Mouse (Mus musculus): ENCODE measurements around the gene Pgpep1.

The Pgpep1 gene

GRCm38 (mm10) chr8:70689892-70690390 lies 29.8 kb upstream of the Pgpep1 start:
- peak; percentile 34 for DNase-seq

- DNase-seq, result no peak
Observed at GRCm38 (mm10) chr8:70688136-70688535, 27.9 kb upstream of the Pgpep1 start.

- peak; percentile 83 for DNase-seq
Observed at GRCm38 (mm10) chr8:70687576-70687975, 27.4 kb upstream of the Pgpep1 start.

GRCm38 (mm10) chr8:70684291-70684690 lies 24.1 kb upstream of the Pgpep1 start:
- DNase-seq, result no peak

GRCm38 (mm10) chr8:70682692-70683091 lies 22.5 kb upstream of the Pgpep1 start:
- DNase-seq, result no peak

GRCm38 (mm10) chr8:70682193-70682592 lies 22.0 kb upstream of the Pgpep1 start:
- DNase-seq, result no peak

GRCm38 (mm10) chr8:70681410-70681809 lies 21.2 kb upstream of the Pgpep1 start:
- no peak for DNase-seq

GRCm38 (mm10) chr8:70680039-70680438 lies 19.9 kb upstream of the Pgpep1 start:
- DNase-seq, result peak; percentile 80

- DNase-seq, result no peak
Observed at GRCm38 (mm10) chr8:70679404-70679803, 19.2 kb upstream of the Pgpep1 start.

GRCm38 (mm10) chr8:70678679-70679078 lies 18.5 kb upstream of the Pgpep1 start:
- no peak for DNase-seq

GRCm38 (mm10) chr8:70677451-70678080 lies 17.4 kb upstream of the Pgpep1 start:
- peak; percentile 54 for DNase-seq

GRCm38 (mm10) chr8:70675336-70675735 lies 15.1 kb upstream of the Pgpep1 start:
- DNase-seq, result no peak

- DNase-seq, result no peak
Observed at GRCm38 (mm10) chr8:70674716-70675115, 14.5 kb upstream of the Pgpep1 start.

- no peak for DNase-seq
Observed at GRCm38 (mm10) chr8:70674109-70674508, 13.9 kb upstream of the Pgpep1 start.

- DNase-seq, result peak; percentile 99
Observed at GRCm38 (mm10) chr8:70673079-70673856, 13.1 kb upstream of the Pgpep1 start, which contains the start of gene Lsm4. Lsm4 (plus strand) TSS chr8:70673248.

GRCm38 (mm10) chr8:70672325-70673078 lies 12.3 kb upstream of the Pgpep1 start:
- DNase-seq, result no peak

- DNase-seq, result peak; percentile 50
Observed at GRCm38 (mm10) chr8:70671615-70672324, 11.6 kb upstream of the Pgpep1 start.

- peak; percentile 70 for DNase-seq
Observed at GRCm38 (mm10) chr8:70667071-70667470, 6.9 kb upstream of the Pgpep1 start.

- peak; percentile 80 for DNase-seq
Observed at GRCm38 (mm10) chr8:70665599-70665998, 5.4 kb upstream of the Pgpep1 start.

- DNase-seq, result no peak
Observed at GRCm38 (mm10) chr8:70664631-70665030, 4.4 kb upstream of the Pgpep1 start.

- no peak for DNase-seq
Observed at GRCm38 (mm10) chr8:70663691-70664090, 3.5 kb upstream of the Pgpep1 start.

- DNase-seq, result peak; percentile 95
Observed at GRCm38 (mm10) chr8:70659604-70660272, 450 bp downstream of the Pgpep1 start.
